Mouse (Mus musculus): ENCODE data around the gene Tmem121b. TPM values are rescaled to one million over a fixed set of nuclear protein-coding genes. Genes with fewer than 3 reads are reported as not detected.

Tmem121b gene
- polyA plus RNA-seq, 1 experiment from 2014 or later: 0.65 TPM

DNA sequence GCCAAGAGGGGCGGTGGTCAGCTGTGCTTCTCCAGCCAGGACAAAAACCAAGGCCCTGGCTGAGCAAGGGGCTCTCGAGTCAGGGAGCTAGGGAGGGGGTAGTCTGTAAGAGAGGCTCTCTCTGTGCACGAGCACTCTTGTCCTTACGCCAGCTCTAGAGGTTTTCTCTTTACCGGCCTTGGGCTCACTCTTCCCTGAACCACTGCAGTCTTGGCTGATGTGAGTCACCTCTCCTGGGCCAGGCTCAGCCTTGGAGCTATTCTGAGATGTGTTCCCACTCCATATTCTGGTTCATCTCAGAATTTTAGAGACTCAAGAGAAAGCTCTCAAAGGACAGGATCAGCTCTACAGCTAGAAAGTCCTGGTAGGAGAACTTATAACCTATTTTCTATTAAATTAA is 23.7 kb upstream of the Tmem121b start:
- ATAC-seq (ENCODE audit: insufficient number of reproducible peaks, insufficient read depth, low FRiP score, low TSS enrichment): no peak
- Histone ChIP-seq H3K4me3 (no peak overlapping the region), H3K27me3 (no peaks in the 10 kb centered on the region), H3K4me1 (no peaks in the 10 kb centered on the region), H3K4me2 (replicated peaks) (no peak overlapping the region), H3K9ac (no peak overlapping the region), H3K27ac (no peak overlapping the region), H3K9me3 (no peaks in the 10 kb centered on the region), H3K36me3 (peaks cover 69% of the 10 kb centered on the region)
- 86% methylated on average over 5 of the region's 5 CpGs for WGBS

DNA sequence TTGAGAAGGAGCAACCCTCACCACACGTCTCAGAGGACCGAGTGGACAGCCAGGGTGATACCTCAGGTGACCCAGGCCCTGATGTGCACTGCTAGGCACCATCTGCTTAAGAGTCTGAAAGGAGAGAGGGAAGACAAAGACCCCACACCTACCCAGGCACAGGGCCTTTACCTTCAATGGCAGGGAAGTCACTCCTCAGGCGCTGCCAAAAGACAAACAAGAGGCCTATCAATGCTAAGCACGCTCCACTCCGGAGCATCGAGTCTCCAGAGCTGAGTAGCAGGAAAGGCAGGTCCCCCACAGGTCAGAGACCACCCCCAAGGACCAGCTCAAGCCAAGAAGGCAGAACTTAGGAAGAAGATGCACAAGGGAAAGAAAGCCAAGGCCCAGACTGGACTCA is 23.3 kb upstream of the Tmem121b start:
- no peak for ATAC-seq (ENCODE audit: insufficient number of reproducible peaks, insufficient read depth, low FRiP score, low TSS enrichment)
- no peak overlapping the region for H3K4me3 ChIP-seq
- H3K27me3 ChIP-seq: no peaks in the 10 kb centered on the region
- no peaks in the 10 kb centered on the region for H3K9me3 ChIP-seq
- H3K4me1 ChIP-seq: no peaks in the 10 kb centered on the region
- H3K36me3 ChIP-seq: peaks cover 66% of the 10 kb centered on the region
- no peak overlapping the region for H3K9ac ChIP-seq
- WGBS: 78% methylated on average over 6 of the region's 6 CpGs
- no peak overlapping the region for H3K27ac ChIP-seq
- H3K4me2 ChIP-seq (replicated peaks): no peak overlapping the region

DNA sequence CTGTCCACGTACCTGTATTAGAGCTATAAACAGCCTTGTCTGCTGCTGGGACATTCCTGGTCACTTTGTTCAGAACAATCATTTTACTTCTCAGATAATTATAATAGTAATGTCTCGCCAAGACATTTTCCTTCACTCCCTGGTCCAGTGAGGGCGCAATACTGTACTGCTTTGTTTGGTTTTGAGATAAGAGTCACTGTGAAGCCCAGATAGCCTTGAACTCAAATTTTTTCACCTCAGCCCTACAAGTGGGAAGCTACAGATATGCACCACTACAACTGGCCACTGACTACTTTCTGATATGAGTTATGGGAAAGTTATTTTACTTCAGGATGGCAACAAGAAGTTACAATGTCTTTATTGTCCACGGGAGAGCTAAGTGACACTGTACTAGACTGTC is 22.8 kb upstream of the Tmem121b start:
- Histone ChIP-seq H3K36me3 (peaks cover 66% of the 10 kb centered on the region), H3K4me2 (replicated peaks) (no peak overlapping the region), H3K4me3 (no peak overlapping the region), H3K4me1 (no peaks in the 10 kb centered on the region), H3K27ac (no peak overlapping the region), H3K9me3 (no peaks in the 10 kb centered on the region), H3K9ac (no peak overlapping the region), H3K27me3 (no peaks in the 10 kb centered on the region)
- no peak for ATAC-seq (ENCODE audit: insufficient number of reproducible peaks, insufficient read depth, low FRiP score, low TSS enrichment)
- 90% methylated on average over 4 of the region's 4 CpGs for WGBS

DNA sequence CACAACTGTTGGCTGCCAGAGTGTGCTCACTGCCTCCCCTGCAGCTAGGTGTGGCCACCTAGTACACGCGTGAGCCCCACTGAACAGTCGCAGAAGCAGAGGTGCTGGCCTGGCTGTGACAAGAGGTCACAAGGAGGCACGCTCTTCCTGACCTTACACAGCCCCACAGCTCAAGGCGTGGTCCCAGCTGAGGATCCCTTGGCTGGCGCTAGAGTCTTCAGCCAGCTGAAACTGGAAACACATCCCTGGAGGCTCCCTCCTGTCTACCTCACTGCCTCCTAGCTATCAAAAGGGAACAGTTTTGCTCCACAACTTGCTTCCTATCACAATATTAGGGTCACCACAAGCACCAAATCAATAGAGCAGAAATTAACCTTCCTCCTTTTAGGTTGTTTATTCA is 17.6 kb upstream of the Tmem121b start:
- no peak for ATAC-seq (ENCODE audit: insufficient number of reproducible peaks, insufficient read depth, low FRiP score, low TSS enrichment)

DNA sequence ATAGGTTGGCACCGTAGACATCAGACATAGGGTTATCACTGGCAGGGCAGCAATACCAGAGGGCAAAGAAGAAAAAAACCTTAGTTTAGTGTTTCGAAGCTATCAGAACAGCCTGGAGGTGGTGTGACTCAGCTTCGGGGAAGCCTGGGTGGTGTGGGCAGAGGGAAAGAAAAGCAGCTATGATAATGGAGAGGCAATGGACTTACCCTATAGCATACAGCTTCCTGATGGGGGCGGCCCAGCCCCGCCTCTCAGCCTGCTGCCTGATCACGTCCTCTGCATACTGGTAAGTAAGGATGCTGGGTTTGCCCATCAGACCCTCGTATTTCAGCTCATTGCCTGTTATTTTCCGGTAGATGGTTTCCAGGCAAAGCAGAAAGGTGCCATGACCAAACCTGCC is 16.8 kb upstream of the Tmem121b start:
- H3K27ac ChIP-seq: no peak overlapping the region
- H3K27me3 ChIP-seq: no peaks in the 10 kb centered on the region
- 90% methylated on average over 8 of the region's 8 CpGs for whole genome bisulfite sequencing
- no peak for ATAC-seq (ENCODE audit: insufficient number of reproducible peaks, insufficient read depth, low FRiP score, low TSS enrichment)
- H3K9me3 ChIP-seq: no peaks in the 10 kb centered on the region
- H3K4me2 ChIP-seq (replicated peaks): no peak overlapping the region
- H3K36me3 ChIP-seq: peaks cover 43% of the 10 kb centered on the region
- H3K4me3 ChIP-seq: no peak overlapping the region
- H3K9ac ChIP-seq: no peak overlapping the region
- H3K4me1 ChIP-seq: peaks cover 5% of the 10 kb centered on the region; the same call in 1 of the 2 replicates

More for the DNA sequence above, 17.6 kb upstream of the Tmem121b start:
- no peak overlapping the region for H3K4me3 ChIP-seq
- no peak overlapping the region for H3K4me2 ChIP-seq (replicated peaks)
- 87% methylated on average over 6 of the region's 6 CpGs for WGBS
- H3K9me3 ChIP-seq: no peaks in the 10 kb centered on the region
- no peaks in the 10 kb centered on the region for H3K27me3 ChIP-seq
- H3K4me1 ChIP-seq: no peaks in the 10 kb centered on the region
- no peak overlapping the region for H3K9ac ChIP-seq
- no peak overlapping the region for H3K27ac ChIP-seq
- H3K36me3 ChIP-seq: peaks cover 43% of the 10 kb centered on the region

DNA sequence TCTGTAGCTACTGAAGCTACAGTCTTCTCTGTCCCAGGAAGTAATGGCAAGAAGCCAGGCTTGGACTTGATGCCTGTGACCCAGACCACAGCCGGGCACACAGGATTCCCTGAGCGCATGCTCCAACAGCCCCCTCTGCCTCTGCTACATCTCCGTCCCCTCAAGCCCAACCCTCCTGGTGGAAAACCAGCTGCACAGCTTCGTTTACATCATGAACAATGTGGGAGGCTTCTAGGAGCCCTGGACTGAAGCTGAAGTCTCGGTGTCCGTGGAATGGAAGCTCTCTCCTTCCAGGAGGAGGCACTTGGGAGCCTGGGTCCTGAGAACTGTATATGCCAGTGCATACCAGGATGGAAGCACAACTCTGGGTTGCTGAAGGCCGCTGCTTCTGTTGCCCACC is 16.4 kb upstream of the Tmem121b start:
- 89% methylated on average over 7 of the region's 7 CpGs for WGBS
- no peak for ATAC-seq (ENCODE audit: insufficient number of reproducible peaks, insufficient read depth, low FRiP score, low TSS enrichment)
- H3K36me3 ChIP-seq: peaks cover 43% of the 10 kb centered on the region
- H3K4me3 ChIP-seq: no peak overlapping the region
- no peaks in the 10 kb centered on the region for H3K9me3 ChIP-seq
- no peak overlapping the region for H3K27ac ChIP-seq
- H3K4me2 ChIP-seq (replicated peaks): no peak overlapping the region
- no peak overlapping the region for H3K9ac ChIP-seq
- H3K4me1 ChIP-seq: peaks cover 5% of the 10 kb centered on the region; the same call in 1 of the 2 replicates
- H3K27me3 ChIP-seq: no peaks in the 10 kb centered on the region

DNA sequence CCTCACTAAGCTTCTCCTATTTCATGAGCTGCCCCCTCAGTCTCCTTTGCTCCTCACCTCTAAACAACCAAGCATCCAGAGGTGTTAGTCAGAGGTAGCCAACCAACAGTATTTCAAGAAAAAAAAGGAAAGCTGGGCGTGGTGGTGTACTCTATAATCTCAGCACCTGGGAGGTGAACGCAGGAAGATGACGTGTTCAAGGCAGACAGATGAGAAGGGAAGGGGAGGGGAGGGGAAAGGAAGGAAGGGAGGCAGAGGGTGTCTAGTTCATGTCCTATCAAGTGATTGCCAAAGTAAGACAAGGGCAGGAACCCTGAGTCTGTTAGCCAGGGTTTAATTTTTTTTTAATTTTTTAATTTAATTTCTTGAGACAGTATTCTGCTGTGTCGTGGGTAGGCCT is 15.0 kb upstream of the Tmem121b start:
- WGBS: 79% methylated on average over 4 of the region's 4 CpGs
- ATAC-seq (ENCODE audit: insufficient number of reproducible peaks, insufficient read depth, low FRiP score, low TSS enrichment): no peak
- Histone ChIP-seq H3K4me1 (peaks cover 5% of the 10 kb centered on the region; the same call in 1 of the 2 replicates), H3K4me3 (no peak overlapping the region), H3K9ac (no peak overlapping the region), H3K9me3 (no peaks in the 10 kb centered on the region), H3K27me3 (no peaks in the 10 kb centered on the region), H3K27ac (no peak overlapping the region), H3K4me2 (replicated peaks) (no peak overlapping the region), H3K36me3 (peaks cover 35% of the 10 kb centered on the region)

DNA sequence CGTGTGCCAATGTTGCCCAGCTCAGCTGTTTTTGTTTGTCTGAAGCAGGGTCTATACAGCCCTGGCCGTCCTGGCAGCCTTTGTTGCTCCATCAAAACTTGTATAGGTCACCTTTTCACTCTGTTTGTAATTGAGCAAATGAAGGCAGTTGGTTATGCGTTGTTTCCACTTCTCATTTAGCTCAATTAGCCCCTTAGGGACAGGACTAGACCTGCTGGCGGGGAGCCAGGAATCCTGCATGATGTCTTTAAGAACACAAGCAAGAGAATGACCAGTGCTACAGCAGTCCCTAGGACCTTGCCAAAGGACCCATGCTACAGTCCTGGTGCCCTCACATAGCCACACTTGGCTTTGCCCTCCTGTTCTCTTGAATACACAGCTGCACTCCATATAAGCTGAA is 11.9 kb upstream of the Tmem121b start:
- Histone ChIP-seq H3K9me3 (peaks cover 2% of the 10 kb centered on the region; the same call in 1 of the 2 replicates), H3K9ac (no peak overlapping the region), H3K4me3 (no peak overlapping the region), H3K4me1 (peaks cover 5% of the 10 kb centered on the region; the same call in 1 of the 2 replicates), H3K27ac (no peak overlapping the region), H3K36me3 (peaks cover 12% of the 10 kb centered on the region), H3K27me3 (no peaks in the 10 kb centered on the region), H3K4me2 (replicated peaks) (no peak overlapping the region)
- no peak for ATAC-seq (ENCODE audit: insufficient number of reproducible peaks, insufficient read depth, low FRiP score, low TSS enrichment)
- WGBS: 59% methylated on average over 4 of the region's 4 CpGs

DNA sequence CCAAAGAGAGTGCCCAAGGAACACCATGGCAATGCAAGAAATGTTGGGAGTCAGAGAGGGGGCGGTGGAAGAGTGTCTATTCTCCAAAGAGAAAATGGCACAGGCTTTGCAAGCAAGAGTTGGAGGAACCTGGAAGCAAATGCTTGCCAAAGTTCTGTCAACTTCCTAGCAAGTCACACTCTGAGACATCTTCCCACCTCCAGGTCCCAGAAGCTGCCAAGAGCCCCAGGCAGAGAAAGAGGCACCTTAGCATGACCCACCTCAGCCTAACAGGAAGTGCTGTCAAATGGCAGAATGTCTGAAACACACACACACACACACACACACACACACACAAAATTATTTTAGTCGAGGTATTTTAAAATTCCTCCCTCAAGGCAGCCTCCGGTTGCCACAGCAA is 10.4 kb upstream of the Tmem121b start:
- Histone ChIP-seq H3K27ac (no peak overlapping the region), H3K9ac (no peak overlapping the region), H3K9me3 (peaks cover 4% of the 10 kb centered on the region; the same call in 1 of the 2 replicates), H3K4me1 (peaks cover 5% of the 10 kb centered on the region; the same call in 1 of the 2 replicates), H3K36me3 (no peaks in the 10 kb centered on the region; the same call in 1 of the 2 replicates), H3K4me3 (no peak overlapping the region), H3K27me3 (no peaks in the 10 kb centered on the region), H3K4me2 (replicated peaks) (no peak overlapping the region)
- WGBS: 70% methylated on average over 3 of the region's 3 CpGs
- ATAC-seq (ENCODE audit: insufficient number of reproducible peaks, insufficient read depth, low FRiP score, low TSS enrichment): no peak

DNA sequence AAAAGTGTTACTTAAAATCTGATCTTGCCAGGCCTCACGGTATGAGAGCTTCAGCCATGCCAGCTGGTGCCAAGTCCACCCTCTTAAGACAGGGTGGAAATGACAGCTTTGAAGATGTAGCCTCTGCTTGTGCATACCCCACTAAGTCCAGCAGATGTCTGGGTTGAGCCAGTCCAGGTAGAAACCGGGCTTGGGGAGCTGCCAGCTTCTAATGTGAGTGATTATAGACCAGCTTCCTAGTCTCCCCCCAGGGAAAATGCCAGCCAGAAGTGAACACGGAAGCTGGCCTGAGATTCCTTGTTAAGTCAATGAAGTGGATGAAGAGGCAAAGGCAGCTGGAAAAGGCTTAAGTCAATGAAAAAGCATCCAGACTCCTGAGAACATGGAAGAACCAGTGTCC is 2.9 kb upstream of the Tmem121b start:
- no peak overlapping the region for H3K4me3 ChIP-seq
- 43% methylated on average over 3 of the region's 3 CpGs for WGBS
- no peak for ATAC-seq (ENCODE audit: insufficient number of reproducible peaks, insufficient read depth, low FRiP score, low TSS enrichment)
- peaks cover 21% of the 10 kb centered on the region for H3K27me3 ChIP-seq
- H3K27ac ChIP-seq: no peak overlapping the region
- H3K4me2 ChIP-seq (replicated peaks): no peak overlapping the region
- H3K36me3 ChIP-seq: no peaks in the 10 kb centered on the region
- no peak overlapping the region for H3K9ac ChIP-seq
- peaks cover 4% of the 10 kb centered on the region; the same call in 1 of the 2 replicates for H3K9me3 ChIP-seq
- H3K4me1 ChIP-seq: peaks cover 14% of the 10 kb centered on the region

DNA sequence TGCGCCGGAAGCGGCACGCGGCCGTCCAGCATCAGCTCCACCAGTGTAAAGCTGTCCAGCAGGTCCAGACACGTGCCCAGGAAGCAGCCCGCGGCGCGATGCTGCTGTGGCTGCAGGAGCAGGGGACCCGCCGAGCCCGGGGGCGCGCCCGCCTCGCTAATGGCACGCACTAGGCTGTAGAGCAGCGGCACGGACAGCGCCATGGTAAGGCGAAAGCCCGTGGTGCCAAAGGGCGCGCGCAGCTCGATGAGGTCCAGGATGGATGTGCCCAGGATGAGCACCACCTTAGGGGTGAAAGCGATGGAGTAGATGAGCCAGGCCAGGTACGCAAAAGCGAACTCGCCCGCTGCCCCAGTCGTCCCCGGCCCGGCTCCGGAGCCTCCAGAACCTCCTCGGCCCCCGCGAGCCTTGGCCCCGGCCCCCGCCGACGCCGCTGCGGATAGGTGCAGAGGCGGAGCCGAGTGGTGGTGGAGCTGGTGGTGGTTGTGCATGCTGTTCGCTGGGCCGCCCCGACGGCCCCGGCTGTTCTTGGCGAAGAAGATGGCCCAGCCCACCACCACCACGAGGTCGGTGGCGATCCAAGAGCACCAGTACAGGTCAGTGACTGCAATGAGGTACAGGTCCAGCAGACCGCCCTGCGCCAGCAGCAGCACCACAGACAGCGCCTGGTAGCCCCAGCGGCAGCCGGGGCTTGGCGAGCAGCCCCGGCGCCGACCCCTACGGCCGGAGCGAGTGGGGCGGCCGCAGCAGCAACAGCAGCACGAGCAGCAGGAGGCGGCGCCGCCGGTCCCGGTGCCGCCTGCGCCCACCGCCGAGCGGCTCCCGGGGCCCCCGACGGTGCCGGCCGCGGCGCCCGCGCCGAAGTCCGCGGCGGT is 871 bp downstream of the Tmem121b start:
- Histone ChIP-seq H3K4me3 (peak overlapping the region; percentile 62), H3K9me3 (no peaks in the 10 kb centered on the region), H3K4me1 (peaks cover 14% of the 10 kb centered on the region), H3K4me2 (replicated peaks) (peak overlapping the region; percentile 79), H3K9ac (peak overlapping the region; percentile 58), H3K27me3 (peaks cover 42% of the 10 kb centered on the region), H3K27ac (no peak overlapping the region), H3K36me3 (no peaks in the 10 kb centered on the region)
- WGBS: under 1% methylated on average over 94 of the region's 95 CpGs
- ATAC-seq (ENCODE audit: insufficient number of reproducible peaks, insufficient read depth, low FRiP score, low TSS enrichment): peak; percentile 45

DNA sequence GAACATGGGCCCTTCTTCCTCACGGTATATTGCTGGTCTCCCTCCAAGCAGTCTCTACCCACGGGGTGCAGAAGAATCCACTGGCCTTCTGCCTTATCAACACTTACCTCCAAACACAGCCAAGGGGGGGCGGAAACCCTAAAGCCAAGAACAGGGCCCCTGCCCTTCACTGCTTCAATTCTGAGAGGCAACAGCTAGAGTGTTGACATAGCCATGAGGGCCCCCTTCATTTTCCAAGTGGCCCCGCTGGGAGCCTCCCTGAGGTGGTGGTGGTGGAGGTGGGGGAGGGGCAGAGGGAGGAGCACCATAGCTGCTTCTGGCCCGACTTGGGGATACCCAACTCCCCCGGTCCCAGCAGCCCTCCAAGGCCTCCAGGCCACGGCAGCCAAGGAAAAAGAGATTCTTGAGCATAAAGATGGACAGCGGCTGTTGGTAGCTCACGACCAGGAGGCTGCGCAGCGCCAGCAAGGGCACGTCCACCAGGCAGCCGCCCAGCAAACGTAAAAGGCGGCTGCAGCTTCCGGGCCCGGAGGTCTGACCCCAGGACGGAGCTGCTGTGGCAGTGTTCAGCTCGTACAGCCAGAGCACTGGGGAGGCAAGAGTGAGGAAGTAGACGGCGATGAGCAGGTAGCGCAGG is 1.6 kb downstream of the Tmem121b start:
- ATAC-seq (ENCODE audit: insufficient number of reproducible peaks, insufficient read depth, low FRiP score, low TSS enrichment): no peak; the same call in 1 of the 2 replicates
- Histone ChIP-seq H3K4me2 (replicated peaks) (peak overlapping the region; percentile 79), H3K9me3 (no peaks in the 10 kb centered on the region), H3K27me3 (peaks cover 42% of the 10 kb centered on the region), H3K36me3 (no peaks in the 10 kb centered on the region), H3K9ac (no peak overlapping the region), H3K4me1 (peaks cover 14% of the 10 kb centered on the region), H3K4me3 (peak overlapping the region; percentile 62), H3K27ac (no peak overlapping the region)
- WGBS: 11% methylated on average over 22 of the region's 22 CpGs

All from embryonic facial prominence, embryonic 12.5 days (tissue).